Mouse (Mus musculus) spleen, postnatal 10 days (tissue): ENCODE measurements around the gene Mrps10.
"Not testable (repeated sequence)": the region's sequence is repeated elsewhere in the genome, so short reads cannot be mapped to it uniquely, and the experiment has no call there.

Experiments used
- DNase-seq, 2 experiments: peaks; one replicate each; pipeline ENCODE4 v3.0.0; 2021 to 2022; ENCODE audit warnings: low spot score in 2 of 2

Mrps10 gene

GRCm38 (mm10) chr17:47381917-47382316, 13.2 kb downstream of the Mrps10 start:
- no peak for DNase-seq

- no peak for DNase-seq
These were observed 14.6 kb downstream of the Mrps10 start for GRCm38 (mm10) chr17:47383266-47383665.

- no peak for DNase-seq
These were observed 15.4 kb downstream of the Mrps10 start for GRCm38 (mm10) chr17:47384064-47384463.

GRCm38 (mm10) chr17:47385145-47385544, 16.5 kb downstream of the Mrps10 start, which contains the start of gene Guca1b:
TSS of gene Guca1b (plus strand) at chr17:47385393.
- DNase-seq = no peak

GRCm38 (mm10) chr17:47386649-47387048, 18.0 kb downstream of the Mrps10 start:
- DNase-seq = peak; percentile 64 to 82

GRCm38 (mm10) chr17:47394223-47394869, 25.7 kb downstream of the Mrps10 start:
- DNase-seq = peak in 1 of 2 experiments; percentile 33

GRCm38 (mm10) chr17:47395376-47395913, 26.8 kb downstream of the Mrps10 start:
- DNase-seq = peak; percentile 22 to 73

- DNase-seq = no peak
These were observed 30.4 kb downstream of the Mrps10 start for GRCm38 (mm10) chr17:47399091-47399490.

GRCm38 (mm10) chr17:47400451-47400850, 31.8 kb downstream of the Mrps10 start, which contains the start of gene Guca1a:
TSS of gene Guca1a (minus strand) at chr17:47400584.
- no peak for DNase-seq

GRCm38 (mm10) chr17:47407717-47408557, 39.2 kb downstream of the Mrps10 start:
- no peak for DNase-seq

- peak; percentile 55 to 78 for DNase-seq
These were observed 39.8 kb downstream of the Mrps10 start for GRCm38 (mm10) chr17:47408558-47408898.

GRCm38 (mm10) chr17:47409897-47410861, 41.5 kb downstream of the Mrps10 start:
- DNase-seq = peak in 1 of 2 experiments; percentile 59

GRCm38 (mm10) chr17:47420195-47420594, 51.5 kb downstream of the Mrps10 start:
- no peak for DNase-seq

- no peak for DNase-seq
These were observed 52.9 kb downstream of the Mrps10 start for GRCm38 (mm10) chr17:47421566-47421965.

GRCm38 (mm10) chr17:47422616-47423015, 53.9 kb downstream of the Mrps10 start:
- DNase-seq = not testable (repeated sequence)

- DNase-seq = no peak
These were observed 55.5 kb downstream of the Mrps10 start for GRCm38 (mm10) chr17:47424186-47424585.

- DNase-seq = no peak
These were observed 58.6 kb downstream of the Mrps10 start for GRCm38 (mm10) chr17:47427316-47427715.

GRCm38 (mm10) chr17:47428831-47429304, 60.2 kb downstream of the Mrps10 start:
- no peak for DNase-seq

GRCm38 (mm10) chr17:47430815-47431214, 62.1 kb downstream of the Mrps10 start:
- DNase-seq = no peak
